Mouse (Mus musculus): Measurements from ENCODE around the gene Tex9. TPM values are rescaled to one million over a fixed set of nuclear protein-coding genes. Genes with fewer than 3 reads are reported as not detected.
"Not testable (repeated sequence)": the region's sequence is repeated elsewhere in the genome, so short reads cannot be mapped to it uniquely, and the experiment has no call there.

Gene Tex9
- total RNA-seq, 2 experiments from 2014 or later, result 4.2 to 4.7 TPM

GRCm38 (mm10) chr9:72489131-72489530 is 2.9 kb downstream of the Tex9 start:
- no peak for DNase-seq
- intact Hi-C loops (cut with DNase I), result loop anchor here (5.0 kb wide), 1 partner anchor 1817 kb away; no protein-coding TSS in a partner anchor

- DNase-seq, result no peak
- intact Hi-C loops (cut with DNase I), result loop anchor here (5.0 kb wide), 1 partner anchor 1816 kb away; no protein-coding TSS in a partner anchor
These were observed 3.5 kb downstream of the Tex9 start for GRCm38 (mm10) chr9:72488523-72488922.

- DNase-seq, result no peak
- intact Hi-C loops (cut with DNase I), result no loop called here
These were observed 12.7 kb downstream of the Tex9 start for GRCm38 (mm10) chr9:72479276-72479675.

- no peak for DNase-seq
- intact Hi-C loops (cut with DNase I), result no loop called here
These were observed 14.7 kb downstream of the Tex9 start for GRCm38 (mm10) chr9:72477306-72477705.

- intact Hi-C loops (cut with DNase I), result no loop called here
- DNase-seq, result no peak
These were observed 16.5 kb downstream of the Tex9 start for GRCm38 (mm10) chr9:72475511-72475910.

- intact Hi-C loops (cut with DNase I), result no loop called here
- no peak for DNase-seq
These were observed 22.2 kb downstream of the Tex9 start for GRCm38 (mm10) chr9:72469851-72470250.

- DNase-seq, result no peak
- intact Hi-C loops (cut with DNase I), result no loop called here
These were observed 23.4 kb downstream of the Tex9 start for GRCm38 (mm10) chr9:72468616-72469015.

- DNase-seq, result peak; percentile 12 to 40
- intact Hi-C loops (cut with DNase I), result no loop called here
These were observed 24.2 kb downstream of the Tex9 start for GRCm38 (mm10) chr9:72467551-72468407.

GRCm38 (mm10) chr9:72465754-72466181 is 26.2 kb downstream of the Tex9 start:
- no peak for DNase-seq
- intact Hi-C loops (cut with DNase I), result no loop called here

GRCm38 (mm10) chr9:72464806-72465205 is 27.2 kb downstream of the Tex9 start:
- no peak for DNase-seq
- intact Hi-C loops (cut with DNase I), result no loop called here

- intact Hi-C loops (cut with DNase I), result no loop called here
- no peak for DNase-seq
These were observed 29.6 kb downstream of the Tex9 start for GRCm38 (mm10) chr9:72462427-72462826.

GRCm38 (mm10) chr9:72460767-72461166 is 31.2 kb downstream of the Tex9 start:
- no peak for DNase-seq
- intact Hi-C loops (cut with DNase I), result no loop called here

- intact Hi-C loops (cut with DNase I), result loop anchor here (2.0 to 10.0 kb wide), 3 partner anchors 73 to 215 kb away; partner anchors contain the start of gene Rfx7
- DNase-seq, result no peak
These were observed 32.3 kb downstream of the Tex9 start for GRCm38 (mm10) chr9:72459703-72460102.

GRCm38 (mm10) chr9:72458233-72458632 is 33.8 kb downstream of the Tex9 start:
- peak; percentile 67 to 78 for DNase-seq
- intact Hi-C loops (cut with DNase I), result loop anchor here (2.0 to 10.0 kb wide), 3 partner anchors 74 to 217 kb away; partner anchors contain the start of gene Rfx7

- no peak for DNase-seq
- intact Hi-C loops (cut with DNase I), result loop anchor here (5.0 to 10.0 kb wide), 2 partner anchors 76 to 218 kb away; partner anchors contain the start of gene Rfx7
These were observed 35.6 kb downstream of the Tex9 start for GRCm38 (mm10) chr9:72456374-72456773.

- intact Hi-C loops (cut with DNase I), result loop anchor here (10.0 kb wide), 1 partner anchor 221 kb away; no protein-coding TSS in a partner anchor
- not testable (repeated sequence) for DNase-seq
These were observed 37.7 kb downstream of the Tex9 start for GRCm38 (mm10) chr9:72454281-72454680.

GRCm38 (mm10) chr9:72451111-72451510 is 40.9 kb downstream of the Tex9 start:
- no peak for DNase-seq
- intact Hi-C loops (cut with DNase I), result loop anchor here (10.0 kb wide), 1 partner anchor 224 kb away; no protein-coding TSS in a partner anchor

- no peak for DNase-seq
- intact Hi-C loops (cut with DNase I), result loop anchor here (10.0 kb wide), 1 partner anchor 224 kb away; no protein-coding TSS in a partner anchor
These were observed 41.6 kb downstream of the Tex9 start for GRCm38 (mm10) chr9:72450363-72450762.

GRCm38 (mm10) chr9:72449841-72450240 is 42.2 kb downstream of the Tex9 start:
- no peak for DNase-seq
- intact Hi-C loops (cut with DNase I), result loop anchor here (10.0 kb wide), 1 partner anchor 225 kb away; no protein-coding TSS in a partner anchor

- intact Hi-C loops (cut with DNase I), result no loop called here
- peak; percentile 43 to 48 for DNase-seq
These were observed 42.6 kb downstream of the Tex9 start for GRCm38 (mm10) chr9:72449367-72449766.

- peak; percentile 58 to 83 for DNase-seq
- intact Hi-C loops (cut with DNase I), result no loop called here
These were observed 44.0 kb downstream of the Tex9 start for GRCm38 (mm10) chr9:72448026-72448425.
